Mouse (Mus musculus) forebrain, embryonic 10.5 days (tissue): ENCODE data around the gene Ubr1. TPM values are rescaled to one million over a fixed set of nuclear protein-coding genes. Genes with fewer than 3 reads are reported as not detected.
A peak's percentile ranks its signal among the peaks of the same experiment; 100 is the strongest.

Experiments used
- DNase-seq: peaks from one replicate; pipeline ENCODE4 v3.0.0-alpha.2; 2017; ENCODE audit warnings: low spot score; ENCODE audit errors: extremely low spot score
- H3K27ac ChIP-seq: fragments of 300-500 bp; sonication (generic); 2 replicates; pipeline ENCODE4 v1.5.1; 2016; ENCODE audit warnings: mild to moderate bottlenecking
- H3K27me3 ChIP-seq: fragments of 300-500 bp; sonication (generic); 2 replicates; pipeline ENCODE4 v1.6.1; 2016; ENCODE audit warnings: mild to moderate bottlenecking; ENCODE audit not compliant: poor library complexity, severe bottlenecking
- H3K36me3 ChIP-seq: fragments of 300-500 bp; sonication (generic); replicated peaks from 2 replicates; pipeline ENCODE4 v1.6.1; 2016; ENCODE audit warnings: mild to moderate bottlenecking, moderate library complexity
- H3K4me1 ChIP-seq: fragments of 300-500 bp; sonication (generic); 2 replicates; pipeline ENCODE4 v1.6.1; 2016
- H3K4me3 ChIP-seq: fragments of 300-500 bp; sonication (generic); 2 replicates; pipeline ENCODE4 v1.5.1; 2016; ENCODE audit warnings: mild to moderate bottlenecking, moderate library complexity
- H3K9me3 ChIP-seq: fragments of 300-500 bp; sonication (generic); 2 replicates; pipeline ENCODE4 v1.6.1; 2016; ENCODE audit warnings: mild to moderate bottlenecking, moderate library complexity
- WGBS: fragments of 180-500 bp; shearing (Covaris S2); methylation state at CpG from one replicate; pipeline ENCODE4 v1.1.7; 2016; 5-methylcytosine and 5-hydroxymethylcytosine counted together
- polyA plus RNA-seq: library from polyadenylated mRNA; unstranded; fragments of >200 nt; fragmentation: Nextera tagmentation; extraction: Ambion mirVana; gene quantifications from 2 replicates; pipeline ENCODE4 v1.2.1, GENCODE M21; 2016

Gene Ubr1
- polyA plus RNA-seq, 1 experiment from 2014 or later: 27.7 TPM

GRCm38 (mm10) chr2:120871447-120872336 is 98.8 kb downstream of the Ubr1 start:
- Histone ChIP-seq H3K9me3 (no peaks in the 10 kb centered on the region), H3K36me3 (peaks cover 80% of the 10 kb centered on the region), H3K27me3 (no peaks in the 10 kb centered on the region), H3K4me1 (no peaks in the 10 kb centered on the region), H3K27ac (no peak overlapping the region), H3K4me3 (no peak overlapping the region)
- no peak for DNase-seq
- 88% methylated on average over 9 of the region's 9 CpGs for WGBS

GRCm38 (mm10) chr2:120867336-120867735 is 103.2 kb downstream of the Ubr1 start:
- WGBS: 96% methylated on average over 5 of the region's 5 CpGs
- Histone ChIP-seq H3K27ac (no peak overlapping the region), H3K9me3 (no peaks in the 10 kb centered on the region), H3K4me1 (no peaks in the 10 kb centered on the region), H3K27me3 (no peaks in the 10 kb centered on the region), H3K4me3 (no peak overlapping the region), H3K36me3 (peaks cover 90% of the 10 kb centered on the region)
- DNase-seq: no peak

GRCm38 (mm10) chr2:120866561-120866960 is 104.0 kb downstream of the Ubr1 start:
- Histone ChIP-seq H3K9me3 (no peaks in the 10 kb centered on the region), H3K27me3 (no peaks in the 10 kb centered on the region), H3K36me3 (peaks cover 91% of the 10 kb centered on the region), H3K4me1 (no peaks in the 10 kb centered on the region), H3K4me3 (no peak overlapping the region), H3K27ac (no peak overlapping the region)
- WGBS: 25% methylated on average over 1 of the region's 1 CpGs
- DNase-seq: peak; percentile 23

- Histone ChIP-seq H3K36me3 (peaks cover 83% of the 10 kb centered on the region), H3K27ac (no peak overlapping the region), H3K4me3 (no peak overlapping the region), H3K27me3 (no peaks in the 10 kb centered on the region), H3K9me3 (no peaks in the 10 kb centered on the region), H3K4me1 (no peaks in the 10 kb centered on the region)
- WGBS: 98% methylated on average over 1 of the region's 1 CpGs
- DNase-seq: no peak
Observed at GRCm38 (mm10) chr2:120863389-120863788, 107.1 kb downstream of the Ubr1 start.

DNA sequence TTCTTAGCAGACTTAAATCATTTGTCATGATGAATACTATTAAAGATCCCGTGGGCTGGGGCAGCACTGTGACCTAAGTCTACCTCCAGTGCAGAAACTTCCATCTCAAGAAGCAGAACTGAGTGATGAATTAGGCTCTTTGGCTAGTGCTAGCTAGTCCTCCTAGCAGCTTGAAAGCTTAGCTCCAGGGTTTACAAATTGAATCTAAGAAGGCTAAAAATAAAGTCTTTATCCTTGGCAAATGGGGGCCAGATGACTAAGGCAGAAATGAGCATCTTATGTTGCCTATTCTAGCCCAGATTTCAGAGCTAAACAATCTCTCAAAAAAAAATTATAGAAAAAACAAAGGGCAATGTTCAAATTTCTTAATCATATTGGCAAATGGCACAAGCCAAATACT is 109.8 kb downstream of the Ubr1 start:
- 98% methylated on average over 1 of the region's 1 CpGs for WGBS
- Histone ChIP-seq H3K4me1 (no peaks in the 10 kb centered on the region), H3K27me3 (no peaks in the 10 kb centered on the region), H3K9me3 (no peaks in the 10 kb centered on the region), H3K4me3 (no peak overlapping the region), H3K27ac (no peak overlapping the region), H3K36me3 (peaks cover 58% of the 10 kb centered on the region)
- DNase-seq: no peak

DNA sequence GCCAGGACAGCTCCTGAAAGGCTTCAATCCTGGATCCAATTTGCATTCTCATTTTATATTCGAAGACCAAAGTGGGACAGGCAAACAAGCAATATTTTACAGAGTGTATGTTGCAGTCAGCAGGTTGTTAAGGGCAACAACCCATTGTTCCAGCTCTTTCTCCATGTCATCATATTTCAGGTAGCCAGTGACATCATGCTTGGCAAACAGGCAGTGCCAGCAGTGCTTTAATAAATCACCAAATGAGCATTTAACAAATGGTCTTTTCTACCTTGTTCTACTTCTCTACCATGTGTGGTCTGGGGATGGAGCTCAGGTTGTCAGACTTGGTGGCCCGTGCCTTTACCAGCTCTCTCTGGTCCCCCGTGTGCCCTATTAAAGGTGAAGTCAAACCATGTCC is 112.4 kb downstream of the Ubr1 start:
- Histone ChIP-seq H3K27ac (no peak overlapping the region), H3K4me3 (no peak overlapping the region), H3K27me3 (no peaks in the 10 kb centered on the region), H3K36me3 (peaks cover 33% of the 10 kb centered on the region), H3K9me3 (no peaks in the 10 kb centered on the region), H3K4me1 (no peaks in the 10 kb centered on the region)
- DNase-seq: no peak
- 89% methylated on average over 3 of the region's 3 CpGs for WGBS

- Histone ChIP-seq H3K4me3 (no peak overlapping the region), H3K9me3 (no peaks in the 10 kb centered on the region), H3K4me1 (peaks cover 22% of the 10 kb centered on the region), H3K36me3 (no peaks in the 10 kb centered on the region), H3K27ac (no peak overlapping the region), H3K27me3 (no peaks in the 10 kb centered on the region)
- 89% methylated on average over 3 of the region's 3 CpGs for WGBS
- DNase-seq: no peak
Observed at GRCm38 (mm10) chr2:120853151-120853550, 117.4 kb downstream of the Ubr1 start.

- Histone ChIP-seq H3K27ac (no peak overlapping the region), H3K36me3 (no peaks in the 10 kb centered on the region), H3K4me3 (no peak overlapping the region), H3K4me1 (peaks cover 22% of the 10 kb centered on the region), H3K27me3 (no peaks in the 10 kb centered on the region), H3K9me3 (no peaks in the 10 kb centered on the region)
- 63% methylated on average over 1 of the region's 1 CpGs for WGBS
- DNase-seq: no peak
Observed at GRCm38 (mm10) chr2:120852626-120853025, 117.9 kb downstream of the Ubr1 start.

DNA sequence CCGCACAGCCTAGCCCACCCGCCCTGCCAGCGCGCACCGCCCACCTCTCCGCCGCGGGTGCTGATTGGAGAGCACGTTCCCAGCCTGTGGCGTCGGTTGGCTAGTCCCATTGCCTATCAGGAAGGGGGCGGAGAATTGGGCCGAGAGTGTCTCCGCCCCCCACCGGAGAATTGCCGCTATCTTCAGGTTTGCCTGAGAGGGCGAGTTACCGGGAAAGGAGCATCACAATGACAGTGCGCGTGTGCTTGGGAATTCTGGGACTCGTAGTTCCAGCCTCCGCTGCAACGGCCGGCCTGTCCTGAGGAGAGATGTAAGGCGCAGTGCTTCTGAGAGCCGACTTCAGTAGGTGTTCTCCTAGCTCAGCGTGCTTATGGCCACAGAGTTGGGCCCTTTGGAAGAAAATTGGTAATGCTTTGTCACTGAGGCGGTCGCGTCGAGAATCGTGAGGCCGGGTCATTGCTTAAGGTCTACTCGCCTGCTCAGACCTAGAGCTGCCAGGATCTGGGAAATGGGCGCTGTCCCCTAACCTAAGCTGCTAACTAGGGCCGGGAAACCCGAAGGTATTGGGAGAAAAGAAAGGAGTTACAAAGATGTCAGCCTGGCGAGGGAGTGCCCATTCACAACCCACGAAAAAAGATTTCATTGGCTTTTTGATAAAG is 120.0 kb downstream of the Ubr1 start, which contains the start of gene Ttbk2:
TSS of gene Ttbk2 (minus strand) at position 181 of the 659 bp plus-strand sequence.
- peak within 1 kb of the TSS; percentile 91 for H3K27ac ChIP-seq
- no peaks in the 10 kb centered on the region for H3K9me3 ChIP-seq
- peaks cover 22% of the 10 kb centered on the region for H3K4me1 ChIP-seq
- WGBS: under 1% methylated on average over 39 of the region's 39 CpGs
- H3K27me3 ChIP-seq: no peaks in the 10 kb centered on the region
- DNase-seq: peak; percentile 97
- H3K36me3 ChIP-seq: no peaks in the 10 kb centered on the region
- peak within 1 kb of the TSS; percentile 94 for H3K4me3 ChIP-seq

DNA sequence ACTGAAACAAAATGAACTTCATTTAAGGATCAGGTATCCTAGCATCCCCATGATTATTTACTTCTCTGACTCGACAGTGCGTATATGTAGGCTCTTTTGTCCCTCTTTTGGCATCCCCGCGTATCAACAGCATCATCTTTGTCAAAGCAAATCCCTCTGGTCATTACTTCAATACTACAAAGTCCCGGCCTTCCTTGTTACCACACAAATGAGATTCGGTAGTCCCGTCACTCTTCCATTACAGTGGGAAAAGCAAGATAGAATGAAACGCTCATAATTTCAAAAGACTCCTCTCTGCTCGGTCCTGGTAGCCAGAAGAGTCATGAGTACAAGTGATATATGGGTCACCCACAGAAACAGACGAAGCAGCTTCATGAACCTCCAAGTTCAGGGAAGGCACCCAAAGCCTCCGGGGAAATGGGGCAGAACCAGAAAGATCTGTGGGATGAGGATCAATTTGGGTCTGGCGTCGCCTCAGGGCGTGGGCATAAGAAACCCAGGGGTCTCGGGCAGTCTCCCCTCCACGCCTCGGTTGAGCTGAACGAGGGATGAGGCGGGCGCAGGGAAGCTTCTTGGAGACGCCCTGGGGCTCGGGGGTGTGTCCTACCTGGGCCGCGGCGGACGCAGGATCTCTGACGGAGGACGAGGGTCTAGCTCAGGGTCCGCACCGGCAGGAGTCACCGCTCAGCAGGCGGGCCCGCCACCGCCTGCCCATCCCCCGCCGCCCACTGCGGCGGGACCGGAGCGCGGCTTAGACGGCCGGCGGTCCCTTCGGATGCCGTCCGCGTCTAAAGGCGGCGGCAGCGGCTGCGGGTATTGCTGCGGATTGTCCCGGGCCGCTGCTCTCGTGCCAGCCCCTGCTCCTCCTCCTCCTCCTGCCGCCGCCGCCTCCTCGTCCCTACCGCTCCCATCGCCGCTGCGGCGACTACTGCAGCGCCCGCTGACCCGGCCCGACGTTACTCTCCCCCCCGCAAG is 120.8 kb downstream of the Ubr1 start, which contains the start of gene Cdan1:
TSS of gene Cdan1 (minus strand) at position 680 of the 975 bp plus-strand sequence.
- under 1% methylated on average over 71 of the region's 71 CpGs for WGBS
- DNase-seq: peak; percentile 63
- H3K36me3 ChIP-seq: no peaks in the 10 kb centered on the region
- H3K4me3 ChIP-seq: peak within 1 kb of the TSS; percentile 94
- H3K9me3 ChIP-seq: no peaks in the 10 kb centered on the region
- H3K27me3 ChIP-seq: no peaks in the 10 kb centered on the region
- H3K27ac ChIP-seq: peak within 1 kb of the TSS; percentile 91
- peaks cover 22% of the 10 kb centered on the region for H3K4me1 ChIP-seq

DNA sequence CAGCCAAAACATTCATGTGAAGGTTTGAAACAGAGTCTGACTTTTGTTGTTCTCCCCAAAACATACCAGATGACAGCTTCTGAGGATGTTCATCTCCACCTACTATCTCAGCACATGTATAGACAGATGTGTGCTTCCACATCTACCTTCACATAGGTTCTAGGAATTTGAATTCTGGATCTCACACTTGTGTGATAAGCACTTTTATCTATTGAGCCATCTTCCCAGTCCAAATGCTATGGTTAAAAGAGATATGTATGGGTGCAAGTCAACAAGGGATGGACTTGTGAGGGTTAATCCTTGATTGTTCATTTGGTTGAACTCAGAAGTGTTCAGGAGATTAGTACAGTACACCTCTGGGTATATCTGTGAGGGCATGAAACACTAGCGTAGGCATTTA is 125.2 kb downstream of the Ubr1 start:
- WGBS: 92% methylated on average over 1 of the region's 1 CpGs
- H3K36me3 ChIP-seq: no peaks in the 10 kb centered on the region
- H3K9me3 ChIP-seq: no peaks in the 10 kb centered on the region
- DNase-seq: no peak
- no peaks in the 10 kb centered on the region for H3K27me3 ChIP-seq
- no peak overlapping the region for H3K27ac ChIP-seq
- H3K4me1 ChIP-seq: peaks cover 12% of the 10 kb centered on the region
- no peak overlapping the region for H3K4me3 ChIP-seq

- 92% methylated on average over 4 of the region's 4 CpGs for WGBS
- Histone ChIP-seq H3K4me3 (no peak overlapping the region), H3K36me3 (no peaks in the 10 kb centered on the region), H3K27me3 (no peaks in the 10 kb centered on the region), H3K4me1 (peaks cover 7% of the 10 kb centered on the region), H3K9me3 (no peaks in the 10 kb centered on the region), H3K27ac (no peak overlapping the region)
- DNase-seq: no peak
Observed at GRCm38 (mm10) chr2:120843990-120844389, 126.5 kb downstream of the Ubr1 start.
